Mouse (Mus musculus): Measurements from ENCODE around the gene Cnep1r1. TPM values are rescaled to one million over a fixed set of nuclear protein-coding genes. Genes with fewer than 3 reads are reported as not detected.

The Cnep1r1 gene
- polyA plus RNA-seq, 1 experiment from 2014 or later = 31.0 TPM

DNA sequence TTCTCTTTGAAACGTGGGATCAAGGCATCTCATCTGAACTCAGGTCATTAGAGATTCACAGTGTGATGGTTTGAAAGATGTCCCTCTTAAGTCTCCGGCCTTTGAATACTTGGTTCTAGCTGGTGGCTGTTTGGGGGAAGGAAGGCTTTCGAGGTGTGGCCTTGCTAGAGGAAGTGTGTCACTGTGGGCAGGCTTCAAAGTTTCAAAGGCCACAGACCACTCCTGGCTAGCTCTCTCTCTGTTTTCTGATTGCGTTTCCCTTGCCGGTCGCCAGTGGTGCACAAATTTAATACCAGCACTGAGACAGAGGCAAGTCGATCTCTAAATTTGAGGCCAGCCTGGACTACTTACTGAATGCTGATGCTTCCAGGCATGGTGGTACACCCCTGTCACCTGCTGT is 56.7 kb downstream of the Cnep1r1 start:
- 81% methylated on average over 7 of the region's 7 CpGs for WGBS
- Histone ChIP-seq H3K4me1 (replicated peaks; ENCODE audit: control insufficient read depth, insufficient read depth, low read length) (no peaks in the 10 kb centered on the region), H3K4me2 (replicated peaks; ENCODE audit: low read depth) (no peak overlapping the region), H3K9ac (ENCODE audit: low read depth, low read length) (no peak overlapping the region), H3K9me3 (ENCODE audit: control insufficient read depth) (no peaks in the 10 kb centered on the region), H3K27me3 (replicated peaks; ENCODE audit: control insufficient read depth, insufficient read depth, low read length) (no peaks in the 10 kb centered on the region), H3K36me3 (ENCODE audit: control insufficient read depth, insufficient read depth) (peaks cover 5% of the 10 kb centered on the region), H3K4me3 (ENCODE audit: low read depth, low read length) (no peak overlapping the region), H3K27ac (ENCODE audit: low read depth, low read length) (no peak overlapping the region)
- no peak for ATAC-seq
- no peak for TF ChIP-seq CTCF (IDR thresholded peaks at IDR 0.05; ENCODE audit: low read depth)

DNA sequence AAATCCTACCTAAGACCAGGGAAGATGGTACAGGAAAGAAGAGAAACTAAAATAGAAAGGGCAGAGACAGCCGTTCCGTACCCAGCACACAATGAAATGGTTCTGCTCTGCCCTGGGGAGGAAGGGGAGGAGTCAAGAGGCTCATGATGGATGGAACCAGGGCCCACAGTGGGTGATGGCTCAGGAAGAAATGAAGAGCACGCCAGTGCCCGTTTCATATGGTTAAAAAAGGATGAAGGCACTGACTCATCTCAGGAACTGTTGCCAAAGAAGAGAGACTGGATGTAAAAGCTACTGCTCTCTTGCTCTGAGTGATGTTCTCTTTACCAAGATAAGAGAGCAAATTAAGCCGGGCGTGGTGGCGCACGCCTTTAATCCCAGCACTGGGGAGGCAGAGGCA is 58.7 kb downstream of the Cnep1r1 start:
- no peak overlapping the region for H3K4me3 ChIP-seq (ENCODE audit: low read depth, low read length)
- H3K27me3 ChIP-seq (replicated peaks; ENCODE audit: control insufficient read depth, insufficient read depth, low read length) = no peaks in the 10 kb centered on the region
- no peak for ATAC-seq
- no peaks in the 10 kb centered on the region for H3K9me3 ChIP-seq (ENCODE audit: control insufficient read depth)
- no peak overlapping the region for H3K4me2 ChIP-seq (replicated peaks; ENCODE audit: low read depth)
- TF ChIP-seq CTCF (IDR thresholded peaks at IDR 0.05; ENCODE audit: low read depth) = no peak
- H3K36me3 ChIP-seq (ENCODE audit: control insufficient read depth, insufficient read depth) = no peaks in the 10 kb centered on the region
- H3K4me1 ChIP-seq (replicated peaks; ENCODE audit: control insufficient read depth, insufficient read depth, low read length) = no peaks in the 10 kb centered on the region
- no peak overlapping the region for H3K9ac ChIP-seq (ENCODE audit: low read depth, low read length)
- no peak overlapping the region for H3K27ac ChIP-seq (ENCODE audit: low read depth, low read length)
- 88% methylated on average over 8 of the region's 8 CpGs for WGBS

DNA sequence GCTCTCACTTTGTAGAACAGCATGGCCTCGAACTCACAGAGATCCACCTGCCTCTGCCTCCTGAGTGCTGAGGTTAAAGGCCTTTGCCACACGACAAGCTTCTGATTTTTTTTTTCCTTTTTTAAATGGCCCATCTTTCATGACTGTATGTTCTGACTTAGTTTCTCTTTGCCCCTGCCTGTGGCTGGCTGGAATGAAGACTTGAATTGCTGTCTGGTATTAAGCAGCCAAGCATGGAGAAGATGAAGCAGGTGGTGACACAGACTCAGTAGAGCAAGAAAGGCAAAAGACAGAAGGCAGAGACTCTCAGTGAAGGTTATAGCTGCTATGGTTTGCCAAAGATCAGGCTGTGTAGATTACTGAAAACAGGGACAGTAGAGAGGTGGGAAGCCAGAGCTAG is 64.6 kb downstream of the Cnep1r1 start:
- Histone ChIP-seq H3K36me3 (ENCODE audit: control insufficient read depth, insufficient read depth) (no peaks in the 10 kb centered on the region), H3K9me3 (ENCODE audit: control insufficient read depth) (no peaks in the 10 kb centered on the region), H3K27me3 (replicated peaks; ENCODE audit: control insufficient read depth, insufficient read depth, low read length) (no peaks in the 10 kb centered on the region), H3K9ac (ENCODE audit: low read depth, low read length) (no peak overlapping the region), H3K4me1 (replicated peaks; ENCODE audit: control insufficient read depth, insufficient read depth, low read length) (no peaks in the 10 kb centered on the region), H3K4me3 (ENCODE audit: low read depth, low read length) (no peak overlapping the region), H3K27ac (ENCODE audit: low read depth, low read length) (no peak overlapping the region), H3K4me2 (replicated peaks; ENCODE audit: low read depth) (no peak overlapping the region)
- TF ChIP-seq CTCF (IDR thresholded peaks at IDR 0.05; ENCODE audit: low read depth) = no peak
- WGBS = 86% methylated on average over 2 of the region's 2 CpGs
- no peak for ATAC-seq

Small RNA genes within 50 kb of the gene (microRNA-seq; reads per million reads assigned to microRNA genes)
- gene Mir7071 = not detected

Other genes with a start within 250 kb of the Cnep1r1 start
- gene Zfp423, start 159.2 kb upstream of the Cnep1r1 start, polyA plus RNA-seq (2015; fragmentation: Nextera tagmentation; extraction: Ambion mirVana) = 1.6 and 1.8 TPM in 2 replicates
- gene Heatr3, start 19.1 kb downstream of the Cnep1r1 start, polyA plus RNA-seq (2015; fragmentation: Nextera tagmentation; extraction: Ambion mirVana) = 10.0 and 10.2 TPM in 2 replicates
- gene Tent4b, start 80.4 kb downstream of the Cnep1r1 start, polyA plus RNA-seq (2015; fragmentation: Nextera tagmentation; extraction: Ambion mirVana) = 5.9 and 6.1 TPM in 2 replicates
- gene Adcy7, start 153.6 kb downstream of the Cnep1r1 start, polyA plus RNA-seq (2015; fragmentation: Nextera tagmentation; extraction: Ambion mirVana) = 2.3 and 3.4 TPM in 2 replicates
- 48.6 and 51.3 TPM in 2 replicates for gene Brd7, start 243.4 kb downstream of the Cnep1r1 start, polyA plus RNA-seq (2015; fragmentation: Nextera tagmentation; extraction: Ambion mirVana)

All from intestine, postnatal 0 days (tissue).